Mouse (Mus musculus) embryonic facial prominence, embryonic 14.5 days (tissue): ENCODE measurements at regions not wholly inside any gene's neighbourhood (a gene's known extent, or its start where the extent isn't known, plus 50 kb on each side); places are given as distances from the start of the nearest gene placed in this dataset.
"Not testable (repeated sequence)": the region's sequence is repeated elsewhere in the genome, so short reads cannot be mapped to it uniquely, and the experiment has no call there.

Experiments used
- ATAC-seq: fragments of 200-750 bp; cut with Nextera tagmentation; 2 replicates; pipeline ENCODE4 v1.8.0; 2017; ENCODE audit warnings: low read depth, moderate number of reproducible peaks, moderate TSS enrichment
- DNase-seq: peaks from one replicate; pipeline ENCODE4 v3.0.0-alpha.2; 2015; ENCODE audit warnings: low spot score
- H3K27ac ChIP-seq: fragments of 300-500 bp; sonication (generic); replicated peaks from 2 replicates; pipeline ENCODE4 v1.5.1; 2014; ENCODE audit warnings: low read depth, mild to moderate bottlenecking, low read length, moderate library complexity
- H3K27me3 ChIP-seq: fragments of 300-500 bp; sonication (generic); replicated peaks from 2 replicates; pipeline ENCODE4 v1.6.1; 2014; ENCODE audit warnings: low read length; ENCODE audit not compliant: control insufficient read depth, insufficient read depth
- H3K36me3 ChIP-seq: fragments of 300-500 bp; sonication (generic); 2 replicates; pipeline ENCODE4 v1.6.1; 2014; ENCODE audit warnings: low read length, mixed read lengths; ENCODE audit not compliant: control insufficient read depth, insufficient read depth
- H3K4me1 ChIP-seq: fragments of 300-500 bp; sonication (generic); 2 replicates; pipeline ENCODE4 v1.6.1; 2014; ENCODE audit warnings: antibody characterized with exemption, low read length; ENCODE audit not compliant: control insufficient read depth, insufficient read depth
- H3K4me2 ChIP-seq: fragments of 300-500 bp; sonication (generic); 2 replicates; pipeline ENCODE4 v1.6.1; 2014; ENCODE audit warnings: low read depth, mild to moderate bottlenecking, low read length, moderate library complexity, mixed read lengths
- H3K4me3 ChIP-seq: fragments of 300-500 bp; sonication (generic); 2 replicates; pipeline ENCODE4 v1.5.1; 2014; ENCODE audit warnings: low read depth, mild to moderate bottlenecking, low read length
- H3K9ac ChIP-seq: fragments of 300-500 bp; sonication (generic); 2 replicates; pipeline ENCODE4 v1.6.1; 2014; ENCODE audit warnings: low read depth, mild to moderate bottlenecking, low read length, moderate library complexity, mixed read lengths
- H3K9me3 ChIP-seq: fragments of 300-500 bp; sonication (generic); 2 replicates; pipeline ENCODE4 v1.6.1; 2016; ENCODE audit warnings: low read length; ENCODE audit not compliant: control insufficient read depth
- WGBS: fragments of 180-500 bp; shearing (Covaris S2); extraction: QIAGEN DNeasy Blood & Tissue Kit; methylation state at CpG from one replicate; pipeline ENCODE4 v1.1.7; 2014; 5-methylcytosine and 5-hydroxymethylcytosine counted together

- Histone ChIP-seq H3K9me3 (no peaks in the 10 kb centered on the region), H3K9ac (no peak overlapping the region), H3K27me3 (no peaks in the 10 kb centered on the region), H3K4me2 (no peak overlapping the region), H3K4me1 (no peaks in the 10 kb centered on the region), H3K27ac (no peak overlapping the region), H3K36me3 (no peaks in the 10 kb centered on the region), H3K4me3 (no peak overlapping the region)
- peak; percentile 6 for DNase-seq
- WGBS, result 46% methylated on average over 2 of the region's 2 CpGs
- ATAC-seq, result no peak
These were observed 393.7 kb upstream of the Impg1 start for GRCm38 (mm10) chr9:80858998-80859397.

- WGBS, result 63% methylated on average over 3 of the region's 3 CpGs
- H3K27me3 ChIP-seq, result no peaks in the 10 kb centered on the region
- ATAC-seq, result no peak
These were observed 382.9 kb upstream of the Impg1 start for GRCm38 (mm10) chr9:80848190-80848589.

GRCm38 (mm10) chr9:80832808-80833207, 367.5 kb upstream of the Impg1 start:
- no peak overlapping the region for H3K4me3 ChIP-seq
- no peaks in the 10 kb centered on the region for H3K27me3 ChIP-seq
- no peaks in the 10 kb centered on the region for H3K4me1 ChIP-seq
- no peak overlapping the region for H3K9ac ChIP-seq
- no peaks in the 10 kb centered on the region for H3K36me3 ChIP-seq
- 82% methylated on average over 2 of the region's 2 CpGs for WGBS
- no peak overlapping the region for H3K4me2 ChIP-seq
- H3K27ac ChIP-seq, result no peak overlapping the region
- ATAC-seq (no peak), DNase-seq (no peak)
- no peaks in the 10 kb centered on the region for H3K9me3 ChIP-seq

More at GRCm38 (mm10) chr9:80848190-80848589, 382.9 kb upstream of the Impg1 start:
- DNase-seq, result peak; percentile 5
- H3K36me3 ChIP-seq, result no peaks in the 10 kb centered on the region
- H3K9ac ChIP-seq, result no peak overlapping the region
- H3K27ac ChIP-seq, result no peak overlapping the region
- H3K4me3 ChIP-seq, result no peak overlapping the region
- no peaks in the 10 kb centered on the region for H3K9me3 ChIP-seq
- H3K4me2 ChIP-seq, result no peak overlapping the region
- no peaks in the 10 kb centered on the region for H3K4me1 ChIP-seq

DNA sequence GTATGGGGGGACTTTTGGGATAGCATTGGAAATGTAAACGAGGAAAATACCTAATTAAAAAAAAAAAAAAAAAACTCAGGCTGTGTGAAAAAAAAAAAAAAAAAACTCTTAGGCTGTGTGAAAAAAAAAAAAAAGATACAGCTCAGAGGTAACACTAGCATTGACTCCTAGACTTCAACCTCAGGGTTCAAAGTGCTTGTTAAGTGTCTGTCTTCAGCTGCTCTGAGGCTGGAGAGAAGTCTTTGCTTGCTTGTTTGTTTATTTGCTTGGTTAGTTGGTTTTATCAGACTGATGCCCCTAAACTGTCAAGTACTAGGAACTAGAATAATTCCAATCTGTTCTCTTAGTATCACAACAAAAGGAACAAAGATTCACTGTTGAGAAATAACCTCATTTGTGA, 360.1 kb upstream of the Impg1 start:
- no peak for DNase-seq
- no peak overlapping the region for H3K4me3 ChIP-seq
- H3K4me1 ChIP-seq, result no peaks in the 10 kb centered on the region
- H3K27me3 ChIP-seq, result no peaks in the 10 kb centered on the region
- no peaks in the 10 kb centered on the region for H3K9me3 ChIP-seq
- no peak overlapping the region for H3K4me2 ChIP-seq
- no peak overlapping the region for H3K9ac ChIP-seq
- ATAC-seq, result no peak
- H3K36me3 ChIP-seq, result no peaks in the 10 kb centered on the region
- 80% methylated on average over 1 of the region's 1 CpGs for WGBS
- no peak overlapping the region for H3K27ac ChIP-seq

GRCm38 (mm10) chr9:80820066-80820465, 354.8 kb upstream of the Impg1 start:
- Histone ChIP-seq H3K4me1 (no peaks in the 10 kb centered on the region), H3K4me3 (no peak overlapping the region), H3K9me3 (no peaks in the 10 kb centered on the region), H3K9ac (no peak overlapping the region), H3K27me3 (no peaks in the 10 kb centered on the region), H3K4me2 (no peak overlapping the region), H3K36me3 (no peaks in the 10 kb centered on the region), H3K27ac (no peak overlapping the region)
- WGBS, result 69% methylated on average over 3 of the region's 3 CpGs
- ATAC-seq (no peak), DNase-seq (no peak)

GRCm38 (mm10) chr9:80819070-80819469, 353.8 kb upstream of the Impg1 start:
- no peaks in the 10 kb centered on the region for H3K36me3 ChIP-seq
- WGBS, result 89% methylated on average over 1 of the region's 1 CpGs
- DNase-seq (no peak), ATAC-seq (no peak)
- no peak overlapping the region for H3K27ac ChIP-seq
- H3K4me3 ChIP-seq, result no peak overlapping the region
- H3K9ac ChIP-seq, result no peak overlapping the region
- H3K9me3 ChIP-seq, result no peaks in the 10 kb centered on the region
- no peaks in the 10 kb centered on the region for H3K27me3 ChIP-seq
- H3K4me1 ChIP-seq, result no peaks in the 10 kb centered on the region
- H3K4me2 ChIP-seq, result no peak overlapping the region

- H3K4me2 ChIP-seq, H3K4me1 ChIP-seq, H3K27me3 ChIP-seq, H3K9ac ChIP-seq, H3K27ac ChIP-seq, ATAC-seq, H3K4me3 ChIP-seq, H3K9me3 ChIP-seq, H3K36me3 ChIP-seq: not testable (repeated sequence)
- DNase-seq, result peak; percentile 20
- 60% methylated on average over 6 of the region's 6 CpGs for WGBS
These were observed 348.6 kb upstream of the Impg1 start for GRCm38 (mm10) chr9:80813921-80814320.

DNA sequence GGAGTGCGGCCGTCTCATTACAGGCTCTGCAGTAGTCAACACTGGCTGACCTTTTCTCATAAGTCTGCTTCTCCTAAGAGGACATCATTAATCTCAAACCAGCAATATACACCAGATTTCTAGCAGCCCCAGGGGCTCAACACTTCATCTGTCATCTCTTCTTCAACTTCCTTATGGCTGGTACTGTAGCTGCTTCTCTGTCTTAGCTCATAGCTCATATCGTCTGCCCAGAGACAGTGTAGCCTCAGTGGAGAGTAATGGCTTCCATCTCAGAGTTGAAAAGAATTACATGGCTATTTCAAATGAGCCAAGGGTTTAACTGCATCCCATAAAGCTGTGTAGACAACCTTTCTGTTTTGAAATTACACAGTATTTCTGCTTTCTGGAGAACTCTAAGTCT, 326.2 kb upstream of the Impg1 start:
- ATAC-seq (no peak), DNase-seq (no peak)
- WGBS, result 76% methylated on average over 3 of the region's 3 CpGs
- H3K27ac ChIP-seq, result no peak overlapping the region
- no peak overlapping the region for H3K4me3 ChIP-seq
- H3K9me3 ChIP-seq, result no peaks in the 10 kb centered on the region
- no peaks in the 10 kb centered on the region for H3K4me1 ChIP-seq
- H3K9ac ChIP-seq, result no peak overlapping the region
- H3K27me3 ChIP-seq, result no peaks in the 10 kb centered on the region
- no peaks in the 10 kb centered on the region for H3K36me3 ChIP-seq
- no peak overlapping the region for H3K4me2 ChIP-seq

- Histone ChIP-seq H3K9me3 (no peaks in the 10 kb centered on the region), H3K4me1 (no peaks in the 10 kb centered on the region), H3K27me3 (no peaks in the 10 kb centered on the region), H3K27ac (no peak overlapping the region), H3K36me3 (no peaks in the 10 kb centered on the region), H3K9ac (no peak overlapping the region), H3K4me3 (no peak overlapping the region), H3K4me2 (no peak overlapping the region)
- ATAC-seq (peak; percentile 72; the same call in 1 of the 2 replicates), DNase-seq (peak; percentile 12)
- 44% methylated on average over 1 of the region's 1 CpGs for WGBS
These were observed 309.3 kb upstream of the Impg1 start for GRCm38 (mm10) chr9:80774541-80774940.
